Comparison of ENCODE assay signal across 8 mouse cellular contexts in the genomic region with DNA sequence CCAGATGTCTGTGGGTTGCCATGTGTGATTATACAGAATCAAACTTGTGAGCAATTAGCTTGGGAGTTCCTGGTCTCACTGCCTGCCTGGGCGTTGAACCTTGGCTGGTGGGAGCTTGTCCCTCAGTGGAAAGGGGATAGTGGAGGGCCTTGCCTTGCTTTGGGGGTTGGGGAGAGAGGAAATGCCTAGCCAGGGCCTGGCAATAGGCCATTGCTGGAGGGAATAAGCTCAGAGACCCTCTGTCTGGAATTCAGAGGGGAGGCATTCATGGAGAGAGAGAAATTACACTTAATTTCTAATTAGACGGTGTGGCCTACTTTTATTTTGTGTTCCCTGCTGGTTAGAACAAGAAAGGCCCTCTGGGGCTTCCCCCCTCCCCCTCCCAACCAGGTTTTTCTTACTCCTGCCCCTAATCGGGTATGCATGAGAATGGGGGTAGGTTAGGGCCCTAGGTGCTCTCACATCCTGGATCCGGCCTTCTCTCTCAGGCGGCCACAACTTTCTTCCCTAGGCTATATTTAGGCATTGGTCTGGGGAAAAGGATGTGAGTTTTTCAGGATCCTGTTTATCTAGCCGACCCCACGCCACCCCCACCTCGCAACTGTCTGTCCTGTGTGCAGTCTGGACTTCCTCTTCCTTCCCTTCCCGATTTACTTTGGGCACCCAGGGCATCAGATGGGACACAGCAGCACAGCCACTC. TPM values are rescaled to one million over a fixed set of nuclear protein-coding genes. Genes with fewer than 3 reads are reported as not detected.
A peak's percentile ranks its signal among the peaks of the same experiment; 100 is the strongest.
DNase-seq lines count a peak whose midpoint lies in the region; ATAC-seq and TF ChIP-seq lines count a peak whose summit lies in the region.

No protein-coding gene starts in this region.

- peaks cover 28% of the 10 kb centered on the region for H3K36me3 ChIP-seq in hindbrain, embryonic 13.5 days
- peaks cover 34% of the 10 kb centered on the region for H3K36me3 ChIP-seq in hindbrain, embryonic 10.5 days
- H3K36me3 ChIP-seq in kidney, adult 2 months (ENCODE audit: control insufficient read depth, insufficient read depth, low read length) = peaks cover 6% of the 10 kb centered on the region
- H3K36me3 ChIP-seq in lung, postnatal 0 days (ENCODE audit: insufficient read depth, low read length) = no peaks in the 10 kb centered on the region; the same call in 1 of the 2 replicates
- peaks cover 29% of the 10 kb centered on the region for H3K36me3 ChIP-seq in midbrain, embryonic 14.5 days (ENCODE audit: control insufficient read depth, insufficient read depth, low read length)

- no peak for TF ChIP-seq CTCF in kidney, adult 2 months (conservative IDR thresholded peaks at IDR 0.05; ENCODE audit: insufficient read depth, insufficient read length, low read depth, low read length)
- no peak for TF ChIP-seq CTCF in lung, postnatal 0 days (IDR thresholded peaks at IDR 0.05)

- ATAC-seq in hindbrain, embryonic 13.5 days (ENCODE audit: low FRiP score) = no peak
- ATAC-seq in common myeloid progenitor, adult 5-6 weeks (replicated peaks; ENCODE audit: low read depth, poor library complexity, severe bottlenecking) = peak; percentile 23
- peak; percentile 56; the same call in 1 of the 2 replicates for ATAC-seq in lung, postnatal 0 days
- no peak for ATAC-seq in midbrain, embryonic 14.5 days (ENCODE audit: low FRiP score, low TSS enrichment)

- no peaks in the 10 kb centered on the region for H3K27me3 ChIP-seq in hindbrain, embryonic 13.5 days
- no peaks in the 10 kb centered on the region for H3K27me3 ChIP-seq in hindbrain, embryonic 10.5 days (ENCODE audit: insufficient read depth, poor library complexity, severe bottlenecking)
- no peaks in the 10 kb centered on the region for H3K27me3 ChIP-seq in kidney, adult 2 months (replicated peaks; ENCODE audit: control insufficient read depth, insufficient read depth, low read length)
- H3K27me3 ChIP-seq in lung, postnatal 0 days (replicated peaks; ENCODE audit: insufficient read depth, low read length) = no peaks in the 10 kb centered on the region
- H3K27me3 ChIP-seq in midbrain, embryonic 14.5 days (ENCODE audit: control insufficient read depth, insufficient read depth, low read length) = no peaks in the 10 kb centered on the region

- 54% methylated on average over 9 of the region's 9 CpGs for WGBS in hindbrain, embryonic 13.5 days
- WGBS in hindbrain, embryonic 10.5 days = 55% methylated on average over 9 of the region's 9 CpGs
- 33% methylated on average over 9 of the region's 9 CpGs for WGBS in kidney, adult 2 months
- 46% methylated on average over 9 of the region's 9 CpGs for WGBS in lung, postnatal 0 days
- WGBS in midbrain, embryonic 14.5 days = 63% methylated on average over 9 of the region's 9 CpGs

- H3K27ac ChIP-seq in hindbrain, embryonic 13.5 days = peak overlapping the region; percentile 44; the same call in 1 of the 2 replicates
- no peak overlapping the region; the same call in 1 of the 2 replicates for H3K27ac ChIP-seq in hindbrain, embryonic 10.5 days
- peak overlapping the region; percentile 54 for H3K27ac ChIP-seq in kidney, adult 2 months (ENCODE audit: insufficient read depth, low read depth, low read length)
- H3K27ac ChIP-seq in lung, postnatal 0 days (ENCODE audit: low read length) = peak overlapping the region; percentile 64
- H3K27ac ChIP-seq in midbrain, embryonic 14.5 days (replicated peaks; ENCODE audit: low read depth, low read length) = no peak overlapping the region

- H3K9me3 ChIP-seq in hindbrain, embryonic 13.5 days = no peaks in the 10 kb centered on the region
- no peaks in the 10 kb centered on the region for H3K9me3 ChIP-seq in hindbrain, embryonic 10.5 days
- no peaks in the 10 kb centered on the region for H3K9me3 ChIP-seq in lung, postnatal 0 days (ENCODE audit: low read length)
- no peaks in the 10 kb centered on the region for H3K9me3 ChIP-seq in midbrain, embryonic 14.5 days (ENCODE audit: control insufficient read depth, low read length)

- peaks cover 35% of the 10 kb centered on the region for H3K4me1 ChIP-seq in hindbrain, embryonic 13.5 days (replicated peaks)
- peaks cover 22% of the 10 kb centered on the region for H3K4me1 ChIP-seq in hindbrain, embryonic 10.5 days (replicated peaks)
- peaks cover 44% of the 10 kb centered on the region for H3K4me1 ChIP-seq in kidney, adult 2 months (ENCODE audit: control insufficient read depth, insufficient read depth, low read length)
- peaks cover 10% of the 10 kb centered on the region; the same call in 1 of the 2 replicates for H3K4me1 ChIP-seq in lung, postnatal 0 days (ENCODE audit: insufficient read depth, low read depth, low read length)
- H3K4me1 ChIP-seq in midbrain, embryonic 14.5 days (ENCODE audit: control insufficient read depth, insufficient read depth, low read length) = 0 out of 2 replicates have a peak, but pooled peaks cover 2% of the 10 kb centered on the region

- peak; percentile 70 for TF ChIP-seq EP300 in lung, postnatal 0 days (IDR thresholded peaks at IDR 0.05)

- DNase-seq in hindbrain, embryonic 10.5 days (ENCODE audit: low spot score) = no peak
- DNase-seq in kidney, adult 2 months = peak; percentile 72
- DNase-seq in lung, postnatal 0 days (ENCODE audit: low spot score) = no peak
- no peak for DNase-seq in midbrain, embryonic 14.5 days
- DNase-seq in layer of hippocampus, postnatal 36 days = no peak
- no peak for DNase-seq in thymus, postnatal 36 days

- no peak for TF ChIP-seq POLR2A in kidney, adult 2 months (IDR thresholded peaks at IDR 0.05; ENCODE audit: low read depth, low read length)

- no peak overlapping the region for H3K9ac ChIP-seq in hindbrain, embryonic 13.5 days
- H3K9ac ChIP-seq in lung, postnatal 0 days (replicated peaks; ENCODE audit: low read depth) = no peak overlapping the region
- H3K9ac ChIP-seq in midbrain, embryonic 14.5 days (replicated peaks; ENCODE audit: low read length) = no peak overlapping the region

- H3K4me3 ChIP-seq in hindbrain, embryonic 13.5 days = no peak overlapping the region
- no peak overlapping the region for H3K4me3 ChIP-seq in hindbrain, embryonic 10.5 days
- no peak overlapping the region for H3K4me3 ChIP-seq in kidney, adult 2 months (ENCODE audit: insufficient read depth, low read depth, low read length)
- H3K4me3 ChIP-seq in lung, postnatal 0 days (ENCODE audit: low read depth, low read length) = no peak overlapping the region
- no peak overlapping the region for H3K4me3 ChIP-seq in midbrain, embryonic 14.5 days (replicated peaks; ENCODE audit: low read depth, low read length)

- no peak overlapping the region for H3K4me2 ChIP-seq in hindbrain, embryonic 13.5 days
- no peak overlapping the region for H3K4me2 ChIP-seq in lung, postnatal 0 days (replicated peaks; ENCODE audit: low read depth, low read length)
- H3K4me2 ChIP-seq in midbrain, embryonic 14.5 days (ENCODE audit: low read length) = no peak overlapping the region

RNA-seq across cellular contexts. Expression of a gene that starts 11.7 kb away (rescaled TPM):
- 2.0 and 2.7 TPM in 2 replicates for polyA plus RNA-seq in hindbrain, embryonic 13.5 days (2015; fragmentation: Nextera tagmentation; extraction: Ambion mirVana)
- 1.5 and 2.0 TPM in 2 replicates for polyA plus RNA-seq in hindbrain, embryonic 10.5 days (2016; fragmentation: Nextera tagmentation; extraction: Ambion mirVana)
- total RNA-seq in common myeloid progenitor, adult 5-6 weeks (2017) = 0.05 TPM in 1 of 2 replicates, not detected in the other
- 0.04 TPM in 1 of 2 replicates, not detected in the other for polyA plus RNA-seq in kidney, adult 2 months (2012; rRNA removed)
- 0.90 and 1.2 TPM in 2 replicates for polyA plus RNA-seq in lung, postnatal 0 days (2015; fragmentation: Nextera tagmentation; extraction: Ambion mirVana)
- 1.0 and 1.6 TPM in 2 replicates for polyA plus RNA-seq in midbrain, embryonic 14.5 days (2014; fragmentation: Nextera tagmentation; extraction: Ambion mirVana)
- total RNA-seq in layer of hippocampus, postnatal 36 days (2021) = not detected

RNA-seq across cellular contexts. Expression of a gene that starts 12.8 kb away (rescaled TPM):
- polyA plus RNA-seq in hindbrain, embryonic 13.5 days (2015; fragmentation: Nextera tagmentation; extraction: Ambion mirVana) = 45.4 and 54.0 TPM in 2 replicates
- 29.7 and 32.9 TPM in 2 replicates for polyA plus RNA-seq in hindbrain, embryonic 10.5 days (2016; fragmentation: Nextera tagmentation; extraction: Ambion mirVana)
- total RNA-seq in common myeloid progenitor, adult 5-6 weeks (2017) = 118 and 140 TPM in 2 replicates
- 92.0 and 93.1 TPM in 2 replicates for polyA plus RNA-seq in kidney, adult 2 months (2012; rRNA removed)
- polyA plus RNA-seq in lung, postnatal 0 days (2015; fragmentation: Nextera tagmentation; extraction: Ambion mirVana) = 21.6 and 33.3 TPM in 2 replicates
- 42.3 and 49.7 TPM in 2 replicates for polyA plus RNA-seq in midbrain, embryonic 14.5 days (2014; fragmentation: Nextera tagmentation; extraction: Ambion mirVana)
- 100 to 1,000 TPM; 136 to 158 TPM for total RNA-seq in layer of hippocampus, postnatal 36 days (2021)

RNA-seq across cellular contexts. Expression of a gene that starts 50.8 kb away (rescaled TPM):
- polyA plus RNA-seq in hindbrain, embryonic 13.5 days (2015; fragmentation: Nextera tagmentation; extraction: Ambion mirVana) = 1.2 and 1.6 TPM in 2 replicates
- 1.6 and 2.2 TPM in 2 replicates for polyA plus RNA-seq in hindbrain, embryonic 10.5 days (2016; fragmentation: Nextera tagmentation; extraction: Ambion mirVana)
- not detected in 2 replicates for total RNA-seq in common myeloid progenitor, adult 5-6 weeks (2017)
- polyA plus RNA-seq in kidney, adult 2 months (2012; rRNA removed) = not detected in 2 replicates
- polyA plus RNA-seq in lung, postnatal 0 days (2015; fragmentation: Nextera tagmentation; extraction: Ambion mirVana) = not detected in 2 replicates
- polyA plus RNA-seq in midbrain, embryonic 14.5 days (2014; fragmentation: Nextera tagmentation; extraction: Ambion mirVana) = 0.41 and 0.69 TPM in 2 replicates
- not detected for total RNA-seq in layer of hippocampus, postnatal 36 days (2021)

Comparison
In these comparisons a context has a peak if more than half of its experiments do, and no peak if none do; other contexts are left out.
1. H3K27ac ChIP-seq: peak in hindbrain, embryonic 13.5 days (single experiment), kidney, adult 2 months (single experiment) and lung, postnatal 0 days (single experiment); none in hindbrain, embryonic 10.5 days (single experiment) and midbrain, embryonic 14.5 days (single experiment).
2. ATAC-seq: peak in common myeloid progenitor, adult 5-6 weeks (single experiment) and lung, postnatal 0 days (single experiment); none in hindbrain, embryonic 13.5 days (single experiment) and midbrain, embryonic 14.5 days (single experiment).